Mouse (Mus musculus) R1 (cell line): Measurements from ENCODE around the gene Gpr19.
A peak's percentile ranks its signal among the peaks of the same experiment; 100 is the strongest.

Source experiments
- DNase-seq: peaks from one replicate; pipeline ENCODE4 v3.0.0-alpha.2; 2018; ENCODE audit warnings: low read depth, low spot score

Gpr19 gene

GRCm38 (mm10) chr6:134922511-134923195 is 24.3 kb upstream of the Gpr19 start:
- peak; percentile 17 for DNase-seq

- DNase-seq = no peak
Observed at GRCm38 (mm10) chr6:134921695-134922510, 23.5 kb upstream of the Gpr19 start.

GRCm38 (mm10) chr6:134921014-134921694 is 22.8 kb upstream of the Gpr19 start:
- no peak for DNase-seq

- peak; percentile 94 for DNase-seq
Observed at GRCm38 (mm10) chr6:134920190-134921013, 22.0 kb upstream of the Gpr19 start, which contains the start of gene Cdkn1b. Gene Cdkn1b, plus strand, starts transcription at chr6:134920401.

GRCm38 (mm10) chr6:134919511-134920189 is 21.3 kb upstream of the Gpr19 start:
- DNase-seq = no peak

- DNase-seq = no peak
Observed at GRCm38 (mm10) chr6:134918769-134919168, 20.4 kb upstream of the Gpr19 start.

- DNase-seq = peak; percentile 45
Observed at GRCm38 (mm10) chr6:134917087-134917486, 18.7 kb upstream of the Gpr19 start.

GRCm38 (mm10) chr6:134916641-134917040 is 18.3 kb upstream of the Gpr19 start:
- peak; percentile 56 for DNase-seq

- no peak for DNase-seq
Observed at GRCm38 (mm10) chr6:134914523-134914922, 16.1 kb upstream of the Gpr19 start.

GRCm38 (mm10) chr6:134905811-134906210 is 7.4 kb upstream of the Gpr19 start:
- DNase-seq = no peak

- DNase-seq = no peak
Observed at GRCm38 (mm10) chr6:134903891-134904884, 5.8 kb upstream of the Gpr19 start.

- DNase-seq = peak; percentile 35
Observed at GRCm38 (mm10) chr6:134903368-134903767, 5.0 kb upstream of the Gpr19 start.

- peak; percentile 96 for DNase-seq
Observed at GRCm38 (mm10) chr6:134897443-134898094, 809 bp downstream of the Gpr19 start.

- peak; percentile 33 for DNase-seq
Observed at GRCm38 (mm10) chr6:134896570-134897436, 1.6 kb downstream of the Gpr19 start.

- no peak for DNase-seq
Observed at GRCm38 (mm10) chr6:134890436-134890835, 7.9 kb downstream of the Gpr19 start.

- peak; percentile 60 for DNase-seq
Observed at GRCm38 (mm10) chr6:134889763-134890162, 8.6 kb downstream of the Gpr19 start.

- peak; percentile 76 for DNase-seq
Observed at GRCm38 (mm10) chr6:134888563-134889017, 9.8 kb downstream of the Gpr19 start.
